Mouse (Mus musculus) forebrain, embryonic 16.5 days (tissue): ENCODE results near the gene Clstn2. TPM values are rescaled to one million over a fixed set of nuclear protein-coding genes. Genes with fewer than 3 reads are reported as not detected.

Experiments
- ATAC-seq: fragments of 200-750 bp; cut with Nextera tagmentation; 2 replicates; pipeline ENCODE4 v1.8.0; 2017; ENCODE audit warnings: mild to moderate bottlenecking, moderate library complexity
- H3K27ac ChIP-seq: fragments of 300-500 bp; sonication (generic); 2 replicates; pipeline ENCODE4 v1.5.1; 2014; ENCODE audit warnings: low read length, control low read depth
- H3K27me3 ChIP-seq: fragments of 300-500 bp; sonication (generic); replicated peaks from 2 replicates; pipeline ENCODE4 v1.6.1; 2014; ENCODE audit warnings: low read length; ENCODE audit not compliant: control insufficient read depth, insufficient read depth
- H3K36me3 ChIP-seq: fragments of 300-500 bp; sonication (generic); 2 replicates; pipeline ENCODE4 v1.6.1; 2014; ENCODE audit not compliant: control insufficient read depth, insufficient read depth
- H3K4me1 ChIP-seq: fragments of 300-500 bp; sonication (generic); replicated peaks from 2 replicates; pipeline ENCODE4 v1.6.1; 2014; ENCODE audit warnings: low read length; ENCODE audit not compliant: control insufficient read depth, insufficient read depth
- H3K4me2 ChIP-seq: fragments of 300-500 bp; sonication (generic); 2 replicates; pipeline ENCODE4 v1.6.1; 2014; ENCODE audit warnings: mild to moderate bottlenecking, low read length, control low read depth
- H3K4me3 ChIP-seq: fragments of 300-500 bp; sonication (generic); replicated peaks from 2 replicates; pipeline ENCODE4 v1.5.1; 2014; ENCODE audit warnings: mild to moderate bottlenecking, low read length, control low read depth
- H3K9ac ChIP-seq: fragments of 300-500 bp; sonication (generic); replicated peaks from 2 replicates; pipeline ENCODE4 v1.6.1; 2014; ENCODE audit warnings: low read depth, low read length, control low read depth
- H3K9me3 ChIP-seq: fragments of 300-500 bp; sonication (generic); 2 replicates; pipeline ENCODE4 v1.6.1; 2016; ENCODE audit warnings: low read length; ENCODE audit not compliant: control insufficient read depth
- WGBS: fragments of 180-500 bp; shearing (Covaris S2); extraction: QIAGEN DNeasy Blood & Tissue Kit; methylation state at CpG from one replicate; pipeline ENCODE4 v1.1.7; 2014; 5-methylcytosine and 5-hydroxymethylcytosine counted together
- polyA plus RNA-seq: library from polyadenylated mRNA; unstranded; fragments of >200 nt; fragmentation: Nextera tagmentation; extraction: Ambion mirVana; gene quantifications from 2 replicates; pipeline ENCODE4 v1.2.1, GENCODE M21; 2015

Gene Clstn2
- polyA plus RNA-seq, 1 experiment from 2014 or later: 21.2 TPM

DNA sequence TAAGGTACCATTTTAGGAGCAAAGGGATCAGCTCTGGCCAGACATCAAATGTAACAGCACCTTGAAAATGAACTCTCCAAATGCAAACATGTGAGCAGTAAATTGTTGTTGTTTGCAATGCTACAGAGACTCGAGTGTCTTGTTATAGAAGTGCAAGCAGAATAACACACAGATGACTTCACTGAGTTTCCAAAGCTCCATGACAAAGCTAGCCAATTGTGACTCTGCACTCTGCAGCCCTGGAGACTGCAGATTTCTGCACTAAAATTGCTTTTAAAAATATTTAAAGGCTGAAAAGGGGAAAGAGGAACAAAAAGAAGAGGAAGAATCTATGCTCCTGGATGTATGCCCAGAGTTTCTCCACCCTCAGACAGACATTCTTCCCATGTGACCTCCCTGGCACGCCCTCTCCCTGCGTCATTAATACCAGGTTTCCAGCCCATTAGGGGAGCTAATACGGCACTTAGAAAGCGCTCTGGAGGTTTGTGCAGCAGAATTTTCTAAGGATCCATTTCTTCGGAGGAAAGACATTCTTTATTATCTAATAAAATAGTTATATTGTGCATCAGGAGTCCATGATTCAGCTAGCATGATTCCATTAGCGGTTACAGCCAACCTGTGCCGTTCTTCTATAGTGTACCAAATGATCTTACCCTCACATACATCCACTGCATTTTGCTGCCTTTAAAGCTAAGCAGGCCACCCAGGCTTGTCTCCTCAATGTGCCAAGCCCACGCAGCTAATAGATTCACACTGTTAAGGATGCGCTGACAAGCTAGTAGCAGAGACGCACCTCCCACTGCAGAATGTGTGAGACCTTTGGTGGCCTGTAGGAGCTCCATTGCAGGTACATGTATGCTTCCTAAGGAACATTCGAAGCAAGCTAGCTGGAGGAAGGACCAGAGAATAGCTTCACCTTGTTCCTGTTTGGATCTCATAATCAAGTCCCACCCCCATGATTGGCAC lies 184.8 kb downstream of the Clstn2 start:
- H3K36me3 ChIP-seq: no peaks in the 10 kb centered on the region
- no peak overlapping the region for H3K9ac ChIP-seq
- H3K27ac ChIP-seq: 0 out of 2 replicates have a peak overlapping the region, but pooled peaks have one; percentile 23
- peak; percentile 75; the same call in 1 of the 2 replicates for ATAC-seq
- H3K4me2 ChIP-seq: peak overlapping the region; percentile 10; the same call in 1 of the 2 replicates
- H3K9me3 ChIP-seq: no peaks in the 10 kb centered on the region
- H3K27me3 ChIP-seq: no peaks in the 10 kb centered on the region
- WGBS: 52% methylated on average over 12 of the region's 12 CpGs
- peaks cover 6% of the 10 kb centered on the region for H3K4me1 ChIP-seq
- H3K4me3 ChIP-seq: no peak overlapping the region

DNA sequence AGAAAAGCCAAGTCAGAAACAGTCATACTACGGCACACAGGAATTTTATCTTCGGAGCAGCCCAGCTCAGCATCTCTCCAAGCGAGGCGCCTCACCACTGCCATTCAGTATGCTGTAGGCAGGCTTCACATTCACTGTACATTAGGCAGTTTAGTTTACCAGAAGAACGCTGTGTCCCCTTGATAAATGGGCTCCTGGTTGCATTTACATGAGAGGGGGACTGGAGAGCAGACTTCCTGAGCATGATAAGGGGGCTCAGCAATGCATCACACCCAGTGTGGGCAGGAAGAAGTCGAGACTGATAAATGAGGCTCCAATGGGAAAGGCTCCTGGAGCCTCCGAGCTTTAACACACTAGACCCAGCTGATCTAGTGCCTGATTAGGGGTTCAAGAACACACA lies 190.9 kb downstream of the Clstn2 start:
- Histone ChIP-seq H3K9ac (no peak overlapping the region), H3K4me1 (no peaks in the 10 kb centered on the region), H3K36me3 (no peaks in the 10 kb centered on the region), H3K4me2 (no peak overlapping the region), H3K27me3 (no peaks in the 10 kb centered on the region), H3K4me3 (no peak overlapping the region), H3K27ac (no peak overlapping the region), H3K9me3 (no peaks in the 10 kb centered on the region)
- ATAC-seq: no peak
- 91% methylated on average over 7 of the region's 7 CpGs for WGBS

DNA sequence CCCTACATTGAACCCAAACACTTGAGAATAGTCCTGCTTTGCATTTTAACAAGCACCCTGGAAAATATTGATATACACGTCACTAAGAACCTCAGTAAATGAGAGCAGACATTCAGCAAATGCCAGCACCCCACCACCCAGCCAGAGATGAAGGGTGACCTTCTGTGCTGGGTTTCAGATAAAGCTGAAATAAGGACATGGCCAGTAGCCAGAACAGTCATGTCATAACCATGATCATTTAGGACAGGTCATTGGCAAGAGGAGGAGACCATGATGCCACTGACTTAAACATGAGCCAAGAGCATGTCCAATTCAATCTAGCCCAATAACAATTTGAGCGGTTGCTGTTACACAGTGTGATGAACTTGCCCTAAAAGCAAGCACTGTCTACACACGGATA lies 201.8 kb downstream of the Clstn2 start:
- ATAC-seq: no peak
- no peaks in the 10 kb centered on the region for H3K27me3 ChIP-seq
- no peaks in the 10 kb centered on the region for H3K36me3 ChIP-seq
- H3K27ac ChIP-seq: no peak overlapping the region
- H3K4me2 ChIP-seq: no peak overlapping the region
- H3K4me1 ChIP-seq: peaks cover 9% of the 10 kb centered on the region
- no peak overlapping the region for H3K4me3 ChIP-seq
- 89% methylated on average over 3 of the region's 3 CpGs for WGBS
- no peak overlapping the region for H3K9ac ChIP-seq
- no peaks in the 10 kb centered on the region for H3K9me3 ChIP-seq

DNA sequence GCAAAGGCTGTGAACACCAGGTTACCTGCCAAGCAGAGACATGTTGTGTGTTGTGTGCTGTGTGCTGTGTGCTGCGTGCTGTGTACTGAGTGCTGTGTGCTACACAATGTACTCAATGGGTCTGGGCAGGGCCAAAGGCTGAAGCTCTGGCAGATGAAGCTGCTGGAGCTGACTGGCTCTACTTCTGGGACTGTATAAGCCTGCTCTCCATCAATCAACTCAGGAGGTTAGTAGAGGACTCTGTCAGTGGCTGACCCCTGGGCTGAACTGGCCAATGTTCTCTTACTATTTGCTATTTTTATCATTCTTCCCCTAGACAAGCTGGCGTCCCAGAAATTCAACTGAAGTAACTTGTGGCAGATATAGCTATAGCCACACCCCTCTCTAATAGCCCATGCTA lies 203.1 kb downstream of the Clstn2 start:
- no peaks in the 10 kb centered on the region for H3K27me3 ChIP-seq
- no peak overlapping the region for H3K4me2 ChIP-seq
- no peak for ATAC-seq
- 85% methylated on average over 2 of the region's 2 CpGs for WGBS
- H3K36me3 ChIP-seq: no peaks in the 10 kb centered on the region
- peaks cover 14% of the 10 kb centered on the region for H3K4me1 ChIP-seq
- H3K9ac ChIP-seq: no peak overlapping the region
- no peak overlapping the region for H3K27ac ChIP-seq
- no peaks in the 10 kb centered on the region for H3K9me3 ChIP-seq
- H3K4me3 ChIP-seq: no peak overlapping the region

DNA sequence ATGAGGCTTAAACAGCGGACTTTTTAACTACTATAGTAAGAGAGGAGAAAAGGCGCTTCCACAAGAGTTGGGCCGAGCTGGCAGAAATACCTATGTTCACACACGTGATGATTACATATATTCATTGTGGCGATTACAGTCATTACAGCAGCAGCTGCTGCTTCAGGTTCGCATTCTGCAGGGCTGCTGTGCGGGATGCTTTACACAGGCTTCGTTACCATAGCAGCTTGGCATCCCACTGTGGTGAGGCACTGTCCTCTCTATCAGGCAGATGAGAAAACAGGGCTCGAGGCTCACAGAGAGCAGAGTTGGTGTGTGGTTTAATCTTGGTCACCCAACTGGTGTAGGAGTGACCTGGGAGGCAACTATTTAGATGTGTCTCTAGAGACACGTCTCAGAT lies 205.3 kb downstream of the Clstn2 start:
- Histone ChIP-seq H3K27ac (no peak overlapping the region), H3K4me3 (no peak overlapping the region), H3K4me1 (peaks cover 14% of the 10 kb centered on the region), H3K9me3 (no peaks in the 10 kb centered on the region), H3K4me2 (no peak overlapping the region), H3K27me3 (no peaks in the 10 kb centered on the region), H3K9ac (no peak overlapping the region), H3K36me3 (no peaks in the 10 kb centered on the region)
- WGBS: 50% methylated on average over 10 of the region's 10 CpGs
- ATAC-seq: peak; percentile 44; the same call in 1 of the 2 replicates

DNA sequence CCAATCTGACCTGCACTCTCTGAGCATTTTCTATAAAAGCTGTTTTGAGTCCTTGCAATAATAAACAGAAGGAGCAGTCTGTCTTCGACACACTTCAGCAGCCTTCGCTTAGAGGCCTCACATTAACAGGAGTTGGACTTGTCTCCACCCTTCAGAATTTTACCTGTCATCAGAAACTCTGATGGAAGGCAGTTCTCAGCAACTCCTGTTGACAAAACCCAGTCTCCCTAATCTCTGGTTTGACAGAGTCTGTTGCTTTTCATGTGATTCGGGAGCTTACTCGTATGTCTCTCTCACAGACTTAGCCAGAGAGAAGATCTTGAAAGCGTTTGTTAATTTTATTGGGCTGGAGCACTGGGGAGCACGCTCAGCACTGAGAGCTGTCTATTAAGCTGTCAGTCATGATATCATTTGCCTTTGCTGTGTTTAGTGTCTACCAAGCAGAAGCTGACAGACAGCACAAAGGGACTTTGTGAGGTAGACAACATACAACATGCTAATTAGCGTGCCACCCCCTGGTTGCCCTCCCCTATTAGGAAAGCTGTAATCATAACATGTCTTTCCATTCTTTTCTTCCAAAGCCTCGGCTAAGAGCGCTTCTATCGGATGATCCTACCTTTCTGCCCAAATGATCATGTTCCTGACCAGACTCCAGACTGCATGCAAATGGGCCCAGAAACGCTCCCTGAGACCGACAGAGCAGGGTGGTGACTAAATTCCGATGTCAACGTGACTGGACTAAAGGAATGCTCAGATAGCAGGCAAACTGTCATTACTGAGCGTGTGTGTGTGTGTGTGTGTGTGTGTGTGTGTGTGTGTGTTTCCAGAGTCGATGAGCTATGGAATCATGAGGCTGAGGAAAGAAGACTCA lies 206.7 kb downstream of the Clstn2 start:
- WGBS: 22% methylated on average over 16 of the region's 16 CpGs
- Histone ChIP-seq H3K4me2 (no peak overlapping the region), H3K9me3 (no peaks in the 10 kb centered on the region), H3K27ac (no peak overlapping the region), H3K27me3 (no peaks in the 10 kb centered on the region), H3K4me1 (peaks cover 14% of the 10 kb centered on the region), H3K4me3 (no peak overlapping the region), H3K9ac (no peak overlapping the region), H3K36me3 (no peaks in the 10 kb centered on the region)
- peak; percentile 93 for ATAC-seq

DNA sequence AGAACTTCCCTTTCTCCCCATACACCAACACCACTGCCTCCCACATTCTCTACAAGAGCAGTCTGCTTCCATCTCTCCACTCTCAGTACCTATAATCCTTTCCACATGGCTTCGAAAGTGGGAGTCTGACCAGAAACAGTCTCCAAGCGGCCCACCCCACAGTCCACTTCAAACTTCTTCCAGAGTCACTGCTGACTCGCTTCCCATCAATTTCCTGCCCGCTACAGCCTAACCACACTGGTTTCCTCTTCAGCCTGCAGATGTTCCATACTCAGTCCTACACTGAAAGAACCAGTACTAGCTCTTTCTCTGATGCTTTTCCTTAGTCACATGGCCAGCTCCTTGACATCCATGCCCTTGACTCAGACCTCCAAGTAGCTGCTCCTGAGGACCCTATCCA lies 215.9 kb downstream of the Clstn2 start:
- no peaks in the 10 kb centered on the region for H3K36me3 ChIP-seq
- no peak overlapping the region for H3K9ac ChIP-seq
- H3K9me3 ChIP-seq: no peaks in the 10 kb centered on the region
- no peak for ATAC-seq
- WGBS: 92% methylated on average over 4 of the region's 4 CpGs
- H3K4me1 ChIP-seq: no peaks in the 10 kb centered on the region
- H3K4me2 ChIP-seq: no peak overlapping the region
- H3K27ac ChIP-seq: no peak overlapping the region
- H3K4me3 ChIP-seq: no peak overlapping the region
- H3K27me3 ChIP-seq: no peaks in the 10 kb centered on the region

DNA sequence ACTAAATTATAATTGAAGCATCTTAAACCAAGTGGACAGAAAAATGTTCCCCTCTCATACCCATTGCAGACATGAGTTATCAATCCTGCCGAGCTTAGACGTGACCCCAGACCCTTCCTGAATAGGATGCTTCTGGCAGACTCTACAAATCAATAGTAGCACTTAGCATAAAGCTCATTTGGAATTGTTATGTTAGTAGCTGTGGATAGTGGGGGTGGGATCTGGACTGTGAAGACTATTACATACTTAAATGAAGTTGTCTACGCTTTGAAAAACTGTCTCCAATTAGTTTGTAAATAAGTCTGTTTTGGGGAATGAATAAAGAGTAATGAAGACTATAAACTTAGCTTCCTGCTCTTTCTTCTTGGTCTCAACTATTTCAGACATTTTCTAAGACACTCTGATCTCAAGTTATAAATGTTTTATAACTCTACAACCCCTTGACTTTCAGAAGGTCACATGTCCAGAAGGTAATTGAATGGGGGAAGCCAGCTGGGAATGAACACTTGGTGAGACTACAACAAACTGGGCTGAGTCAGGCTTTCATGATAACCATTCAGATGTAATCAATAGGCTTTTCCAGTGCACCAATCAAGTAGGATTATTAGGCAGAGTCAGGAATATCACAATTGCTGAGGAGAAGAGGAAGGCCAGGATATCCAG lies 216.7 kb downstream of the Clstn2 start:
- Histone ChIP-seq H3K4me2 (no peak overlapping the region), H3K9ac (no peak overlapping the region), H3K36me3 (no peaks in the 10 kb centered on the region), H3K9me3 (no peaks in the 10 kb centered on the region), H3K27me3 (no peaks in the 10 kb centered on the region), H3K4me1 (no peaks in the 10 kb centered on the region), H3K27ac (no peak overlapping the region), H3K4me3 (no peak overlapping the region)
- ATAC-seq: no peak
- WGBS: 86% methylated on average over 3 of the region's 3 CpGs

DNA sequence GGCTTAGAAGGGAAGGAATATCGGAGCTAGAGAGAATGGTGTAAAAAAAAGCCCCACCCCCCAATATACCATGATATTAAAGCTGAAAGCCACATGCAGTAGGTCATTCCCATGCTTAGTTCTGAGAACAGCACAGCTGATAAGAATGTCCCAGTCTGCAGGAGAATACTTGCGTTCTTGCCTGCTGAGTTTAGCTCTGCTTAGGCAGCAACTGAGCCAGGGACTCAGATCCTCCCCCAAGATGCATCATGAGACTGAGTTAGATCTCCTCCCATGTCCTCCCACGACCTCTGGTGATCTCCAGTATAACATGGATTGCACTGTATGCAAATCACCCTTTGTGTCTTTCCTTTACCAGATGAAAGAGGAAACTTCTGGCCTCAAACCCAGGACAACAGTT lies 219.8 kb downstream of the Clstn2 start:
- Histone ChIP-seq H3K9me3 (no peaks in the 10 kb centered on the region), H3K4me2 (no peak overlapping the region), H3K27ac (no peak overlapping the region), H3K36me3 (no peaks in the 10 kb centered on the region), H3K27me3 (no peaks in the 10 kb centered on the region), H3K4me1 (no peaks in the 10 kb centered on the region), H3K9ac (no peak overlapping the region), H3K4me3 (no peak overlapping the region)
- ATAC-seq: no peak
- 64% methylated on average over 3 of the region's 3 CpGs for WGBS
